Mouse (Mus musculus) spleen, adult 2 months (tissue): ENCODE data around the gene Dync1li1.

Source experiments
- CTCF ChIP-seq: fragments of 200-500 bp; IDR thresholded peaks from 2 replicates; pipeline ENCODE4 v1.5.1; 2011; ENCODE audit warnings: mild to moderate bottlenecking, inconsistent platforms; ENCODE audit not compliant: insufficient read depth, insufficient read length, insufficient replicate concordance; ENCODE audit errors: extremely low read depth
- POLR2A ChIP-seq: fragments of 200-500 bp; IDR thresholded peaks from 2 replicates; pipeline ENCODE4 v1.6.1; 2011; ENCODE audit warnings: low read depth, low read length, inconsistent platforms

DNA sequence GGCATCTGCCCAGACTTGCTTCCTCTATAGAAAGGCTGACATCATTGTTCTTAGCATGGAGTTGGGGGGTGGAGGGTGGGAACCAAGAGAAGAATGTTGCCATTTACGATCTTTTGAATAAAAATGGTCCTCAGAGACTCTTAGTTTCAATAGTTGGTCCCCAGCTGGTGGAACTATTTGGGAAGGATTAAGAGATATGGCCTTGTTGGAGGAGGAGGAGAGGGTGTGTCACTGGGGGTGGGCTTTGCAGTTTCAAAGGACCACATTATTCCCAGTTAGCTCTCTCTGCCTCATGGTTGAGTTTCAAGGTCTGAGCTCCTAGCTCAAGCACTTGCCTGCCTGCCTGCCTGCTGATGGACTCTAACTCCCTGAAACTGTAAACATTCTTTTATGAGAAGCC, 16.6 kb upstream of the Dync1li1 start:
- TF ChIP-seq CTCF: no peak
- no peak for TF ChIP-seq POLR2A
